Mouse (Mus musculus) small intestine, adult 2 months (tissue): ENCODE results near the gene Gm16181.

Experiments used
- CTCF ChIP-seq: fragments of 200-500 bp; IDR thresholded peaks from 2 replicates; pipeline ENCODE4 v1.5.1; 2012; ENCODE audit warnings: low read depth, mild to moderate bottlenecking, control low read depth, inconsistent platforms, low read length, moderate library complexity, mixed read lengths; ENCODE audit not compliant: insufficient replicate concordance, insufficient read length; ENCODE audit errors: extremely low read depth
- POLR2A ChIP-seq: fragments of 200-500 bp; IDR thresholded peaks from 2 replicates; pipeline ENCODE4 v1.6.1; 2012; ENCODE audit warnings: low read depth, mild to moderate bottlenecking, control low read depth, inconsistent platforms, low read length, moderate library complexity

DNA sequence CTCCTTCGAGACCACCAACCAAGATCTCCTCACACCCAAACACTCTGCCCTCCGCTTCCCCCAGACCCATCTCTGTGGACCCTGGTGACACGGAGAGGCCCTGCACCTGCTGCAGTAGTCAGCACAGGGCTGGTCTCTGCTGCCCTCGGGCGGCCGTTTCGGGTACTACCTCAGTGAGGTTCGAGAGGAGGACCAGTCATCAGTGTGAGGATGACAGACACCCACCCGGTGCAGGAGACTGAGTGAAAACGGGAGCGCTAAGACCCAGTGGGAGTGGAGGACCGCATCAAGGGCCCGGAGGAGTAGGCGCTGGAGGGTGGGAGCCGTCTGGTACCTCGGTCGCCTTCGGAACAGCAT lies 15.7 kb downstream of the Gm16181 start:
- peak; percentile 96 for TF ChIP-seq CTCF
- TF ChIP-seq POLR2A, result no peak; the same call in 1 of the 2 replicates
